Mouse (Mus musculus): ENCODE measurements around the gene Foxn3. TPM values are rescaled to one million over a fixed set of nuclear protein-coding genes. Genes with fewer than 3 reads are reported as not detected.

Gene Foxn3
- polyA plus RNA-seq (2015; fragmentation: Nextera tagmentation; extraction: Ambion mirVana) = 18.6 and 19.8 TPM in 2 replicates

GRCm38 (mm10) chr12:99563219-99564059 lies at the start of gene Foxn3:
Gene Foxn3 (minus strand): TSS chr12:99563582.
- Histone ChIP-seq H3K36me3 (replicated peaks) (no peaks in the 10 kb centered on the region), H3K9me3 (replicated peaks) (no peaks in the 10 kb centered on the region), H3K4me1 (replicated peaks) (peaks cover 54% of the 10 kb centered on the region), H3K9ac (peak within 1 kb of the TSS; percentile 71), H3K27ac (replicated peaks) (peak within 1 kb of the TSS; percentile 76), H3K4me2 (peak within 1 kb of the TSS; percentile 91), H3K4me3 (replicated peaks) (peak within 1 kb of the TSS; percentile 73), H3K27me3 (no peaks in the 10 kb centered on the region)
- under 1% methylated on average over 66 of the region's 66 CpGs for WGBS (ENCODE audit: insufficient replicate concordance)
- peak; percentile 74 for ATAC-seq (ENCODE audit: insufficient read depth)

GRCm38 (mm10) chr12:99612181-99612871 lies 48.9 kb upstream of the Foxn3 start:
- H3K4me2 ChIP-seq = no peak overlapping the region
- H3K4me1 ChIP-seq (replicated peaks) = no peaks in the 10 kb centered on the region
- no peaks in the 10 kb centered on the region for H3K27me3 ChIP-seq
- WGBS (ENCODE audit: insufficient replicate concordance) = 50% methylated on average over 9 of the region's 9 CpGs
- H3K36me3 ChIP-seq (replicated peaks) = no peaks in the 10 kb centered on the region
- no peak for ATAC-seq (ENCODE audit: insufficient read depth)
- H3K9ac ChIP-seq = no peak overlapping the region
- H3K9me3 ChIP-seq (replicated peaks) = no peaks in the 10 kb centered on the region
- no peak overlapping the region for H3K4me3 ChIP-seq (replicated peaks)
- H3K27ac ChIP-seq (replicated peaks) = no peak overlapping the region

GRCm38 (mm10) chr12:99610868-99611267 lies 47.5 kb upstream of the Foxn3 start:
- Histone ChIP-seq H3K4me2 (no peak overlapping the region), H3K9ac (no peak overlapping the region), H3K27me3 (no peaks in the 10 kb centered on the region), H3K4me3 (replicated peaks) (no peak overlapping the region), H3K27ac (replicated peaks) (no peak overlapping the region), H3K9me3 (replicated peaks) (no peaks in the 10 kb centered on the region), H3K4me1 (replicated peaks) (no peaks in the 10 kb centered on the region), H3K36me3 (replicated peaks) (no peaks in the 10 kb centered on the region)
- ATAC-seq (ENCODE audit: insufficient read depth) = no peak
- 73% methylated on average over 7 of the region's 7 CpGs for WGBS (ENCODE audit: insufficient replicate concordance)

DNA sequence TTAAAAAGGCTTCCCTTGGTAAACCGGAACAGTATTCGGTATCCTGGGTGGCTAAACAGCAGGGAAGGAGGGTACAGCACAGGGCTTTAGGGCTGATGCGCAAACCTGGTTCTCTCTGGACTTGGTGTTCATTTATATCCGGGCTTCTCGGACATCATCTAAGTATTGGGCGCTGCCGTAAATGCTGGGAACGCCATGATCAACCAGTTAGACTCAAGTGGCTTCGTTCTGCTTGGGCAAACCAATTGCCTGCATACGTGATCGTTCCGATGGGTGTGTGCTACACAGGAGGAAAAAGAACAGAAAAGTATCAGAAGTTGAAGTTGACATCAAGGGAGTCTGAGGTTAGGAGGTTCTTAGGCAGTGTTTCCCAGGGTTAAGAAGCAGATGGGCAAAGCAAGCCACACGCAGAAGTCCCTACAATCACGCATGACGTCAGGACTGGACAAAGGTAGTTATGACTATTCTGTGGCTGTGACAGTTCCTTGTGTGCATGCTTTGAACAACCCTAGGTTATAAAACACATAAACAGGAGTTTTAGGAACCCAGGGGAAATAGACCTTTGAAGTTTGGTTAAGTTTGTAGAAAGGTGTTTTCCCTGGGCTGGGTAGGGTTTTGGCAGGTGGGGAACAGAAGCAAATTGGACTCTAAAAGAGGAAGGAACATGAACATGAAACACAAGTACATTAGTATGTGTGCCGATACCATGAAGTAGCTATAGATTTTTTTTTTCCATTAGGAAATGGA lies 46.9 kb upstream of the Foxn3 start:
- H3K4me3 ChIP-seq (replicated peaks) = no peak overlapping the region
- no peaks in the 10 kb centered on the region for H3K36me3 ChIP-seq (replicated peaks)
- no peak for ATAC-seq (ENCODE audit: insufficient read depth)
- H3K9me3 ChIP-seq (replicated peaks) = no peaks in the 10 kb centered on the region
- no peak overlapping the region for H3K9ac ChIP-seq
- 80% methylated on average over 16 of the region's 16 CpGs for WGBS (ENCODE audit: insufficient replicate concordance)
- no peaks in the 10 kb centered on the region for H3K27me3 ChIP-seq
- H3K4me1 ChIP-seq (replicated peaks) = no peaks in the 10 kb centered on the region
- no peak overlapping the region for H3K4me2 ChIP-seq
- H3K27ac ChIP-seq (replicated peaks) = no peak overlapping the region

GRCm38 (mm10) chr12:99609643-99610042 lies 46.3 kb upstream of the Foxn3 start:
- Histone ChIP-seq H3K9me3 (replicated peaks) (no peaks in the 10 kb centered on the region), H3K9ac (no peak overlapping the region), H3K36me3 (replicated peaks) (no peaks in the 10 kb centered on the region), H3K27ac (replicated peaks) (no peak overlapping the region), H3K4me1 (replicated peaks) (no peaks in the 10 kb centered on the region), H3K4me2 (no peak overlapping the region), H3K27me3 (no peaks in the 10 kb centered on the region), H3K4me3 (replicated peaks) (no peak overlapping the region)
- ATAC-seq (ENCODE audit: insufficient read depth) = no peak
- WGBS (ENCODE audit: insufficient replicate concordance) = 62% methylated on average over 5 of the region's 5 CpGs

GRCm38 (mm10) chr12:99608279-99608955 lies 45.0 kb upstream of the Foxn3 start:
- no peaks in the 10 kb centered on the region for H3K36me3 ChIP-seq (replicated peaks)
- no peaks in the 10 kb centered on the region for H3K27me3 ChIP-seq
- no peak overlapping the region for H3K4me2 ChIP-seq
- no peak overlapping the region for H3K27ac ChIP-seq (replicated peaks)
- ATAC-seq (ENCODE audit: insufficient read depth) = no peak
- no peak overlapping the region for H3K9ac ChIP-seq
- no peaks in the 10 kb centered on the region for H3K9me3 ChIP-seq (replicated peaks)
- no peaks in the 10 kb centered on the region for H3K4me1 ChIP-seq (replicated peaks)
- H3K4me3 ChIP-seq (replicated peaks) = no peak overlapping the region
- 31% methylated on average over 10 of the region's 10 CpGs for WGBS (ENCODE audit: insufficient replicate concordance)

GRCm38 (mm10) chr12:99603381-99603780 lies 40.0 kb upstream of the Foxn3 start:
- H3K9me3 ChIP-seq (replicated peaks) = no peaks in the 10 kb centered on the region
- ATAC-seq (ENCODE audit: insufficient read depth) = no peak
- no peaks in the 10 kb centered on the region for H3K4me1 ChIP-seq (replicated peaks)
- no peaks in the 10 kb centered on the region for H3K36me3 ChIP-seq (replicated peaks)
- 71% methylated on average over 2 of the region's 2 CpGs for WGBS (ENCODE audit: insufficient replicate concordance)
- H3K4me2 ChIP-seq = no peak overlapping the region
- H3K27me3 ChIP-seq = no peaks in the 10 kb centered on the region
- no peak overlapping the region for H3K9ac ChIP-seq
- no peak overlapping the region for H3K27ac ChIP-seq (replicated peaks)
- no peak overlapping the region for H3K4me3 ChIP-seq (replicated peaks)

- no peak for ATAC-seq (ENCODE audit: insufficient read depth)
- no peaks in the 10 kb centered on the region for H3K9me3 ChIP-seq (replicated peaks)
- no peaks in the 10 kb centered on the region for H3K36me3 ChIP-seq (replicated peaks)
- H3K27ac ChIP-seq (replicated peaks) = no peak overlapping the region
- no peaks in the 10 kb centered on the region for H3K27me3 ChIP-seq
- H3K4me3 ChIP-seq (replicated peaks) = no peak overlapping the region
- H3K4me2 ChIP-seq = no peak overlapping the region
- no peaks in the 10 kb centered on the region for H3K4me1 ChIP-seq (replicated peaks)
- WGBS (ENCODE audit: insufficient replicate concordance) = 71% methylated on average over 3 of the region's 3 CpGs
- H3K9ac ChIP-seq = no peak overlapping the region
Measured at GRCm38 (mm10) chr12:99601841-99602240, 38.5 kb upstream of the Foxn3 start.

GRCm38 (mm10) chr12:99601392-99601791 lies 38.0 kb upstream of the Foxn3 start:
- Histone ChIP-seq H3K4me3 (replicated peaks) (no peak overlapping the region), H3K4me2 (no peak overlapping the region), H3K36me3 (replicated peaks) (no peaks in the 10 kb centered on the region), H3K4me1 (replicated peaks) (no peaks in the 10 kb centered on the region), H3K27me3 (no peaks in the 10 kb centered on the region), H3K9ac (no peak overlapping the region), H3K9me3 (replicated peaks) (no peaks in the 10 kb centered on the region), H3K27ac (replicated peaks) (no peak overlapping the region)
- ATAC-seq (ENCODE audit: insufficient read depth) = no peak
- 19% methylated on average over 8 of the region's 8 CpGs for WGBS (ENCODE audit: insufficient replicate concordance)

- ATAC-seq (ENCODE audit: insufficient read depth) = no peak
- H3K4me1 ChIP-seq (replicated peaks) = no peaks in the 10 kb centered on the region
- H3K27me3 ChIP-seq = no peaks in the 10 kb centered on the region
- no peaks in the 10 kb centered on the region for H3K36me3 ChIP-seq (replicated peaks)
- no peaks in the 10 kb centered on the region for H3K9me3 ChIP-seq (replicated peaks)
- H3K4me2 ChIP-seq = no peak overlapping the region
- no peak overlapping the region for H3K9ac ChIP-seq
- H3K27ac ChIP-seq (replicated peaks) = no peak overlapping the region
- no peak overlapping the region for H3K4me3 ChIP-seq (replicated peaks)
- 69% methylated on average over 7 of the region's 7 CpGs for WGBS (ENCODE audit: insufficient replicate concordance)
Measured at GRCm38 (mm10) chr12:99599606-99600005, 36.2 kb upstream of the Foxn3 start.
